Comparison of ENCODE assay signal across 7 mouse cellular contexts in the genomic region with DNA sequence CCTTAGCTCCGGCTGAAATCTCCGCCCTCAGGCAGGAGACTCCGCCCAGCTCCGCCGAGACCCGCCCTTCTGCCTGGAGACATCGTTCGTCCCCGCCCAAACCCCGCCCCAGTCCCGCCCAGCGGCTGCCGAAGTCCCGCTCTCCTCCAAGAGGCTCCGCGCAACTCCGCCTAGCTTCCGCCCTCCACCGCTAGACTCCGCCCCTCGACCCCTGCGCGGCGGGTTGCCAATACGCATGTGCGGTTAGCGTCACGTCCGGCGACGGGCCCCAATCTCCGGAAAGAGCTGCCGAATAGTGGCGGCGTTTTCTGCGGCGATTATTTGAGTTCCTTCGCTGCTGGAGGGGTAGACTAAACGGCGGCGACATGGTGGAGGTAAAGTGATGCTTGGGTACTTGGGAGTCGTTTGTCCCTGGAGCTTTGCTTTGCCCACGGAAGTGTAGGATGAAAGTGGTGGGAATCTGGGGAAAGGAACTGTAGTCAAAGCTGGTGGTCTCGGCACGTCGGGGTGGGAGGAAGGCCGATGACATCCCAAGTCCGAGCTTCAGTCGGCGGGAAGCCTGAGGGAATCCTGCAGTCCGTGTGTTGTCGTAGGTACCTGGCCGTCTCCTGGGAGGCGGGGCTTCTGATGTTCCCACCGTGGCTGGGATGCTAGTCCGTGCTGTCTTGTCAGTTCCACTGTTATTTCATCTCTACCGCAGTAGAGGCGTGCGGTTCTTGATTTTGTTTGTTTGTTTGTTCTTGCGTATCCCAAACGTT. TPM values are rescaled to one million over a fixed set of nuclear protein-coding genes. Genes with fewer than 3 reads are reported as not detected.
A peak's percentile ranks its signal among the peaks of the same experiment; 100 is the strongest.
DNase-seq lines count a peak whose midpoint lies in the region; ATAC-seq lines count a peak whose summit lies in the region.

A gene (plus strand): TSS at position 242 of the 758 bp plus-strand sequence.

- H3K36me3 ChIP-seq in embryonic facial prominence, embryonic 11.5 days (replicated peaks; ENCODE audit: control insufficient read depth, insufficient read depth, low read depth, low read length) = peaks cover under 1% of the 10 kb centered on the region; the same call in 1 of the 2 replicates
- H3K36me3 ChIP-seq in limb, embryonic 10.5 days = peaks cover 38% of the 10 kb centered on the region
- H3K36me3 ChIP-seq in midbrain, embryonic 13.5 days = peaks cover 33% of the 10 kb centered on the region

- H3K9ac ChIP-seq in embryonic facial prominence, embryonic 11.5 days (replicated peaks; ENCODE audit: low read length) = peak within 1 kb of the TSS; percentile 83
- peak within 1 kb of the TSS; percentile 85 for H3K9ac ChIP-seq in midbrain, embryonic 13.5 days (replicated peaks)

- H3K4me1 ChIP-seq in embryonic facial prominence, embryonic 11.5 days (ENCODE audit: control insufficient read depth, insufficient read depth, low read length) = no peaks in the 10 kb centered on the region
- H3K4me1 ChIP-seq in limb, embryonic 10.5 days = peaks cover 7% of the 10 kb centered on the region
- H3K4me1 ChIP-seq in midbrain, embryonic 13.5 days (replicated peaks) = peaks cover 11% of the 10 kb centered on the region

- peak; percentile 98 for ATAC-seq in embryonic facial prominence, embryonic 11.5 days (replicated peaks; ENCODE audit: insufficient number of reproducible peaks, low FRiP score, low TSS enrichment, low read depth)
- peak; percentile 92 for ATAC-seq in granulocyte monocyte progenitor cell, adult 5-6 weeks (replicated peaks; ENCODE audit: poor library complexity, severe bottlenecking)
- ATAC-seq in midbrain, embryonic 13.5 days = peak; percentile 99

- peak within 1 kb of the TSS; percentile 52; the same call in 1 of the 2 replicates for H3K27ac ChIP-seq in embryonic facial prominence, embryonic 11.5 days (replicated peaks; ENCODE audit: low read depth, low read length)
- H3K27ac ChIP-seq in limb, embryonic 10.5 days = peak within 1 kb of the TSS; percentile 84
- H3K27ac ChIP-seq in midbrain, embryonic 13.5 days = peak within 1 kb of the TSS; percentile 80

- under 1% methylated on average over 61 of the region's 61 CpGs for WGBS in embryonic facial prominence, embryonic 11.5 days
- under 1% methylated on average over 61 of the region's 61 CpGs for WGBS in limb, embryonic 10.5 days
- WGBS in midbrain, embryonic 13.5 days = under 1% methylated on average over 61 of the region's 61 CpGs

- H3K4me3 ChIP-seq in embryonic facial prominence, embryonic 11.5 days (ENCODE audit: low read depth, low read length) = peak within 1 kb of the TSS; percentile 84
- H3K4me3 ChIP-seq in limb, embryonic 10.5 days = peak within 1 kb of the TSS; percentile 83
- H3K4me3 ChIP-seq in midbrain, embryonic 13.5 days (replicated peaks) = peak within 1 kb of the TSS; percentile 91

- DNase-seq in adrenal gland, postnatal 14 days = peak; percentile 99
- DNase-seq in embryonic facial prominence, embryonic 11.5 days (ENCODE audit: low spot score) = peak; percentile 97
- peak; percentile 97 for DNase-seq in kidney, adult 11 months
- peak; percentile 98 for DNase-seq in limb, embryonic 10.5 days (ENCODE audit: low spot score)
- DNase-seq in spleen, adult 12 weeks (ENCODE audit: low spot score) = peak; percentile 97

- H3K27me3 ChIP-seq in embryonic facial prominence, embryonic 11.5 days (ENCODE audit: control insufficient read depth, insufficient read depth, low read length) = no peaks in the 10 kb centered on the region
- H3K27me3 ChIP-seq in limb, embryonic 10.5 days (ENCODE audit: low read depth, poor library complexity, severe bottlenecking) = no peaks in the 10 kb centered on the region
- H3K27me3 ChIP-seq in midbrain, embryonic 13.5 days = no peaks in the 10 kb centered on the region

- no peaks in the 10 kb centered on the region for H3K9me3 ChIP-seq in embryonic facial prominence, embryonic 11.5 days (replicated peaks; ENCODE audit: control insufficient read depth, low read length)
- H3K9me3 ChIP-seq in limb, embryonic 10.5 days (replicated peaks) = no peaks in the 10 kb centered on the region
- H3K9me3 ChIP-seq in midbrain, embryonic 13.5 days = no peaks in the 10 kb centered on the region

- H3K4me2 ChIP-seq in embryonic facial prominence, embryonic 11.5 days (ENCODE audit: low read depth, low read length) = peak within 1 kb of the TSS; percentile 74
- H3K4me2 ChIP-seq in midbrain, embryonic 13.5 days (replicated peaks) = peak within 1 kb of the TSS; percentile 91

RNA-seq across cellular contexts. Expression of the gene that starts here (rescaled TPM):
- total RNA-seq in adrenal gland, postnatal 14 days (2021) = 49.8 and 50.8 TPM in 2 replicates
- polyA plus RNA-seq in embryonic facial prominence, embryonic 11.5 days (2014; fragmentation: Nextera tagmentation; extraction: Ambion mirVana) = 141 TPM in 2 replicates
- total RNA-seq in granulocyte monocyte progenitor cell, adult 5-6 weeks (2014; fragmentation: Nextera tagmentation) = 50.3 and 62.1 TPM in 2 replicates
- total RNA-seq in granulocyte monocyte progenitor cell, adult 5-6 weeks (2017) = 71.2 and 77.6 TPM in 2 replicates
- polyA plus RNA-seq in limb, embryonic 10.5 days (2016; fragmentation: Nextera tagmentation; extraction: Ambion mirVana) = 135 and 140 TPM in 2 replicates
- polyA plus RNA-seq in midbrain, embryonic 13.5 days (2015; fragmentation: Nextera tagmentation; extraction: Ambion mirVana) = 115 and 119 TPM in 2 replicates

Comparison
In these comparisons a context has a peak if more than half of its experiments do, and no peak if none do; other contexts are left out.
1. Peak in every context shown above with its lines: DNase-seq, ATAC-seq, H3K4me3 ChIP-seq and H3K27ac ChIP-seq.